Mouse (Mus musculus): ENCODE results near the gene Gm42791. TPM values are rescaled to one million over a fixed set of nuclear protein-coding genes. Genes with fewer than 3 reads are reported as not detected.

The Gm42791 gene
- polyA plus RNA-seq, 1 experiment: 8.4 TPM

- Histone ChIP-seq H3K27ac (ENCODE audit: control insufficient read depth, insufficient read depth, low read depth, low read length, poor library complexity) (no peak overlapping the region), H3K4me3 (replicated peaks; ENCODE audit: control insufficient read depth, low read depth, low read length) (no peak overlapping the region), H3K4me1 (ENCODE audit: control insufficient read depth, insufficient read depth, low read length) (peaks cover 2% of the 10 kb centered on the region; the same call in 1 of the 2 replicates)
- WGBS: 33% methylated on average over 9 of the region's 9 CpGs
- TF ChIP-seq POLR2A (IDR thresholded peaks at IDR 0.05; ENCODE audit: borderline replicate concordance, control insufficient read depth, low read depth, low read length) (no peak), CTCF (IDR thresholded peaks at IDR 0.05; ENCODE audit: control insufficient read depth, insufficient read depth, low read length) (no peak)
Observed at GRCm38 (mm10) chr5:148969648-148970047, 25.3 kb downstream of the Gm42791 start.

GRCm38 (mm10) chr5:148968958-148969576 lies 25.9 kb downstream of the Gm42791 start:
- no peak for TF ChIP-seq POLR2A (IDR thresholded peaks at IDR 0.05; ENCODE audit: borderline replicate concordance, control insufficient read depth, low read depth, low read length)
- no peak for TF ChIP-seq CTCF (IDR thresholded peaks at IDR 0.05; ENCODE audit: control insufficient read depth, insufficient read depth, low read length)
- H3K4me1 ChIP-seq (ENCODE audit: control insufficient read depth, insufficient read depth, low read length): peaks cover 2% of the 10 kb centered on the region; the same call in 1 of the 2 replicates
- H3K4me3 ChIP-seq (replicated peaks; ENCODE audit: control insufficient read depth, low read depth, low read length): no peak overlapping the region
- H3K27ac ChIP-seq (ENCODE audit: control insufficient read depth, insufficient read depth, low read depth, low read length, poor library complexity): no peak overlapping the region
- WGBS: 56% methylated on average over 7 of the region's 7 CpGs

GRCm38 (mm10) chr5:148968179-148968578 lies 26.8 kb downstream of the Gm42791 start:
- TF ChIP-seq POLR2A (IDR thresholded peaks at IDR 0.05; ENCODE audit: borderline replicate concordance, control insufficient read depth, low read depth, low read length): no peak
- TF ChIP-seq CTCF (IDR thresholded peaks at IDR 0.05; ENCODE audit: control insufficient read depth, insufficient read depth, low read length): no peak
- Histone ChIP-seq H3K4me3 (replicated peaks; ENCODE audit: control insufficient read depth, low read depth, low read length) (no peak overlapping the region), H3K4me1 (ENCODE audit: control insufficient read depth, insufficient read depth, low read length) (peaks cover 2% of the 10 kb centered on the region; the same call in 1 of the 2 replicates), H3K27ac (ENCODE audit: control insufficient read depth, insufficient read depth, low read depth, low read length, poor library complexity) (no peak overlapping the region)
- 14% methylated on average over 5 of the region's 5 CpGs for WGBS

- Histone ChIP-seq H3K4me3 (replicated peaks; ENCODE audit: control insufficient read depth, low read depth, low read length) (no peak overlapping the region), H3K4me1 (ENCODE audit: control insufficient read depth, insufficient read depth, low read length) (peaks cover 2% of the 10 kb centered on the region; the same call in 1 of the 2 replicates), H3K27ac (ENCODE audit: control insufficient read depth, insufficient read depth, low read depth, low read length, poor library complexity) (no peak overlapping the region)
- no peak for TF ChIP-seq CTCF (IDR thresholded peaks at IDR 0.05; ENCODE audit: control insufficient read depth, insufficient read depth, low read length)
- TF ChIP-seq POLR2A (IDR thresholded peaks at IDR 0.05; ENCODE audit: borderline replicate concordance, control insufficient read depth, low read depth, low read length): no peak
- WGBS: 72% methylated on average over 6 of the region's 6 CpGs
Observed at GRCm38 (mm10) chr5:148966395-148966794, 28.6 kb downstream of the Gm42791 start.

GRCm38 (mm10) chr5:148965691-148966333 lies 29.1 kb downstream of the Gm42791 start:
- Histone ChIP-seq H3K27ac (ENCODE audit: control insufficient read depth, insufficient read depth, low read depth, low read length, poor library complexity) (no peak overlapping the region), H3K4me1 (ENCODE audit: control insufficient read depth, insufficient read depth, low read length) (peaks cover 2% of the 10 kb centered on the region; the same call in 1 of the 2 replicates), H3K4me3 (replicated peaks; ENCODE audit: control insufficient read depth, low read depth, low read length) (no peak overlapping the region)
- no peak for TF ChIP-seq CTCF (IDR thresholded peaks at IDR 0.05; ENCODE audit: control insufficient read depth, insufficient read depth, low read length)
- TF ChIP-seq POLR2A (IDR thresholded peaks at IDR 0.05; ENCODE audit: borderline replicate concordance, control insufficient read depth, low read depth, low read length): no peak
- 39% methylated on average over 13 of the region's 13 CpGs for WGBS

GRCm38 (mm10) chr5:148965089-148965591 lies 29.8 kb downstream of the Gm42791 start:
- WGBS: 80% methylated on average over 15 of the region's 15 CpGs
- TF ChIP-seq CTCF (IDR thresholded peaks at IDR 0.05; ENCODE audit: control insufficient read depth, insufficient read depth, low read length) (no peak), POLR2A (IDR thresholded peaks at IDR 0.05; ENCODE audit: borderline replicate concordance, control insufficient read depth, low read depth, low read length) (no peak)
- Histone ChIP-seq H3K27ac (ENCODE audit: control insufficient read depth, insufficient read depth, low read depth, low read length, poor library complexity) (no peak overlapping the region), H3K4me3 (replicated peaks; ENCODE audit: control insufficient read depth, low read depth, low read length) (no peak overlapping the region), H3K4me1 (ENCODE audit: control insufficient read depth, insufficient read depth, low read length) (peaks cover 2% of the 10 kb centered on the region; the same call in 1 of the 2 replicates)

- TF ChIP-seq CTCF (IDR thresholded peaks at IDR 0.05; ENCODE audit: control insufficient read depth, insufficient read depth, low read length): no peak
- no peak for TF ChIP-seq POLR2A (IDR thresholded peaks at IDR 0.05; ENCODE audit: borderline replicate concordance, control insufficient read depth, low read depth, low read length)
- Histone ChIP-seq H3K4me1 (ENCODE audit: control insufficient read depth, insufficient read depth, low read length) (no peaks in the 10 kb centered on the region; the same call in 1 of the 2 replicates), H3K4me3 (replicated peaks; ENCODE audit: control insufficient read depth, low read depth, low read length) (no peak overlapping the region), H3K27ac (ENCODE audit: control insufficient read depth, insufficient read depth, low read depth, low read length, poor library complexity) (no peak overlapping the region)
- WGBS: 61% methylated on average over 1 of the region's 1 CpGs
Observed at GRCm38 (mm10) chr5:148964251-148964650, 30.7 kb downstream of the Gm42791 start.

- TF ChIP-seq CTCF (IDR thresholded peaks at IDR 0.05; ENCODE audit: control insufficient read depth, insufficient read depth, low read length) (no peak), POLR2A (IDR thresholded peaks at IDR 0.05; ENCODE audit: borderline replicate concordance, control insufficient read depth, low read depth, low read length) (no peak)
- H3K4me3 ChIP-seq (replicated peaks; ENCODE audit: control insufficient read depth, low read depth, low read length): no peak overlapping the region
- no peak overlapping the region; the same call in 1 of the 2 replicates for H3K27ac ChIP-seq (ENCODE audit: control insufficient read depth, insufficient read depth, low read depth, low read length, poor library complexity)
- H3K4me1 ChIP-seq (ENCODE audit: control insufficient read depth, insufficient read depth, low read length): no peaks in the 10 kb centered on the region; the same call in 1 of the 2 replicates
- 78% methylated on average over 10 of the region's 10 CpGs for WGBS
Observed at GRCm38 (mm10) chr5:148960211-148960610, 34.7 kb downstream of the Gm42791 start.

All from bone marrow, adult 2 months (tissue).